Mouse (Mus musculus) left cerebral cortex, adult 18-20 months (tissue): Measurements from ENCODE around the gene Tnfrsf4. TPM values are rescaled to one million over a fixed set of nuclear protein-coding genes. Genes with fewer than 3 reads are reported as not detected.

Experiments used
- DNase-seq, 2 experiments: peaks; one replicate each; pipeline ENCODE4 v3.0.0; 2021 to 2022; ENCODE audit warnings: low spot score in 2 of 2, mixed read lengths in 1 of 2
- total RNA-seq, 2 experiments: library from RNA; stranded (reverse); gene quantifications; 2 replicates each; pipeline ENCODE4 v1.2.3; 2021

Tnfrsf4 gene
- total RNA-seq, 2 experiments from 2014 or later, result 0.95 to 2.3 TPM

- DNase-seq, result peak; percentile 69 to 79
Observed at GRCm38 (mm10) chr4:156026013-156026412, 12.4 kb downstream of the Tnfrsf4 start, which contains the start of gene Tnfrsf18. TSS of gene Tnfrsf18 (plus strand) at chr4:156026164.

- no peak for DNase-seq
Observed at GRCm38 (mm10) chr4:156028580-156028979, 14.9 kb downstream of the Tnfrsf4 start.

GRCm38 (mm10) chr4:156030651-156031118, 17.0 kb downstream of the Tnfrsf4 start:
- DNase-seq, result no peak

- DNase-seq, result no peak
Observed at GRCm38 (mm10) chr4:156031255-156031592, 17.6 kb downstream of the Tnfrsf4 start.

GRCm38 (mm10) chr4:156031593-156032391, 18.1 kb downstream of the Tnfrsf4 start:
- peak; percentile 66 to 77 for DNase-seq

GRCm38 (mm10) chr4:156032856-156033255, 19.2 kb downstream of the Tnfrsf4 start:
- DNase-seq, result peak in 1 of 2 experiments; percentile 1

- peak in 1 of 2 experiments; percentile 12 for DNase-seq
Observed at GRCm38 (mm10) chr4:156033476-156034119, 20.0 kb downstream of the Tnfrsf4 start.

GRCm38 (mm10) chr4:156034301-156034700, 20.7 kb downstream of the Tnfrsf4 start:
- DNase-seq, result no peak

GRCm38 (mm10) chr4:156034901-156035300, 21.3 kb downstream of the Tnfrsf4 start:
- no peak for DNase-seq

- DNase-seq, result no peak
Observed at GRCm38 (mm10) chr4:156044754-156045153, 31.1 kb downstream of the Tnfrsf4 start.

- no peak for DNase-seq
Observed at GRCm38 (mm10) chr4:156049779-156050178, 36.1 kb downstream of the Tnfrsf4 start.

- no peak for DNase-seq
Observed at GRCm38 (mm10) chr4:156050391-156050980, 36.8 kb downstream of the Tnfrsf4 start.

GRCm38 (mm10) chr4:156053113-156053512, 39.5 kb downstream of the Tnfrsf4 start:
- DNase-seq, result no peak

- no peak for DNase-seq
Observed at GRCm38 (mm10) chr4:156054130-156054529, 40.5 kb downstream of the Tnfrsf4 start.

GRCm38 (mm10) chr4:156054606-156055005, 41.0 kb downstream of the Tnfrsf4 start:
- DNase-seq, result no peak

GRCm38 (mm10) chr4:156055173-156055572, 41.5 kb downstream of the Tnfrsf4 start:
- DNase-seq, result no peak

GRCm38 (mm10) chr4:156057702-156058101, 44.1 kb downstream of the Tnfrsf4 start:
- DNase-seq, result no peak

- no peak for DNase-seq
Observed at GRCm38 (mm10) chr4:156058826-156059225, 45.2 kb downstream of the Tnfrsf4 start.

GRCm38 (mm10) chr4:156059261-156059660, 45.6 kb downstream of the Tnfrsf4 start, which contains the start of gene Ttll10:
TSS of gene Ttll10 (minus strand) at chr4:156059414.
- DNase-seq, result no peak

- no peak for DNase-seq
Observed at GRCm38 (mm10) chr4:156059713-156060112, 46.1 kb downstream of the Tnfrsf4 start.

GRCm38 (mm10) chr4:156063861-156064509, 50.3 kb downstream of the Tnfrsf4 start:
- no peak for DNase-seq
